Mouse (Mus musculus) CH12.LX (cell line): ENCODE data around the gene Luc7l3. TPM values are rescaled to one million over a fixed set of nuclear protein-coding genes. Genes with fewer than 3 reads are reported as not detected.
A peak's percentile ranks its signal among the peaks of the same experiment; 100 is the strongest.

Source experiments
- DNase-seq: peaks from one replicate; pipeline ENCODE4 v3.0.0-alpha.2; 2013; ENCODE audit errors: extremely low read depth
- H3K27ac ChIP-seq: 2 replicates; pipeline ENCODE4 v1.5.1; 2012; ENCODE audit warnings: low read depth, mild to moderate bottlenecking, control low read depth, moderate library complexity; ENCODE audit not compliant: insufficient read depth
- H3K27me3 ChIP-seq: replicated peaks from 2 replicates; pipeline ENCODE3; 2012; ENCODE audit warnings: inconsistent platforms
- H3K36me3 ChIP-seq, 2 experiments: replicated peaks in 1 of 2; 2 replicates each; pipeline versions ENCODE3 to v1.6.1; 2012; ENCODE audit warnings: inconsistent platforms in 1 of 2, low read length in 1 of 2, mild to moderate bottlenecking in 1 of 2, mixed read lengths in 1 of 2, moderate library complexity in 1 of 2; ENCODE audit not compliant: control insufficient read depth in 1 of 2, insufficient read depth in 1 of 2
- H3K4me1 ChIP-seq, 2 experiments: 2 replicates each; pipeline ENCODE4 v1.6.1; 2012; ENCODE audit warnings: inconsistent platforms in 1 of 2, moderate library complexity in 1 of 2; ENCODE audit not compliant: insufficient read depth in 2 of 2, control insufficient read depth in 1 of 2
- H3K4me2 ChIP-seq: 2 replicates; pipeline ENCODE4 v1.6.1; 2012; ENCODE audit warnings: low read depth, mild to moderate bottlenecking, control low read depth; ENCODE audit not compliant: poor library complexity, insufficient read depth, severe bottlenecking
- H3K4me3 ChIP-seq, 3 experiments: fragments of 150-350 bp in 1 of 3; sonication (generic) in 1 of 3; replicated peaks in 1 of 3; 2 replicates each; pipeline versions ENCODE3 to v1.5.1; 2011 to 2012; ENCODE audit warnings: low read depth in 2 of 3, low read length in 2 of 3, mild to moderate bottlenecking in 2 of 3, moderate library complexity in 2 of 3, control low read depth in 1 of 3, improper control_type of control experiment in 1 of 3, inconsistent platforms in 1 of 3, mixed read lengths in 1 of 3; ENCODE audit not compliant: poor library complexity in 1 of 3
- H3K79me2 ChIP-seq: replicated peaks from 2 replicates; pipeline ENCODE4 v1.6.1; 2012; ENCODE audit warnings: mild to moderate bottlenecking, moderate library complexity; ENCODE audit not compliant: control insufficient read depth, poor library complexity, insufficient read depth, severe bottlenecking; ENCODE audit errors: extremely low read depth
- H3K9ac ChIP-seq: 2 replicates; pipeline ENCODE4 v1.6.1; 2012; ENCODE audit warnings: low read depth, mild to moderate bottlenecking, control low read depth, moderate library complexity; ENCODE audit not compliant: insufficient read depth
- H3K9me3 ChIP-seq: replicated peaks from 2 replicates; pipeline ENCODE3; 2012; ENCODE audit warnings: low read length, inconsistent platforms, mixed read lengths
- CHD1 ChIP-seq: IDR thresholded peaks from 2 replicates; pipeline ENCODE4 v1.6.1; 2012; ENCODE audit warnings: low read depth, low read length, improper control_type of control experiment, inconsistent platforms
- E2F4 ChIP-seq: IDR thresholded peaks from 2 replicates; pipeline ENCODE4 v1.6.1; 2011; ENCODE audit warnings: low read depth, low read length, improper control_type of control experiment; ENCODE audit not compliant: insufficient replicate concordance
- EP300 ChIP-seq: IDR thresholded peaks from 2 replicates; pipeline ENCODE4 v1.6.1; 2011; ENCODE audit warnings: low read length, improper control_type of control experiment
- ETS1 ChIP-seq: conservative IDR thresholded peaks from 2 replicates; pipeline ENCODE4 v1.6.1; 2012; ENCODE audit warnings: low read depth, mild to moderate bottlenecking, inconsistent platforms, low read length, improper control_type of control experiment, moderate library complexity
- HCFC1 ChIP-seq: IDR thresholded peaks from 2 replicates; pipeline ENCODE4 v1.6.1; 2012; ENCODE audit warnings: low read depth, mild to moderate bottlenecking, inconsistent platforms, low read length, improper control_type of control experiment
- JUN ChIP-seq: IDR thresholded peaks from 2 replicates; pipeline ENCODE4 v1.6.1; 2011; ENCODE audit warnings: low read depth, mild to moderate bottlenecking, low read length, improper control_type of control experiment, moderate library complexity; ENCODE audit not compliant: insufficient read depth
- JUND ChIP-seq: conservative IDR thresholded peaks from 2 replicates; pipeline ENCODE4 v1.6.1; 2011; ENCODE audit warnings: low read depth, low read length, improper control_type of control experiment
- MAX ChIP-seq: IDR thresholded peaks from 2 replicates; pipeline ENCODE4 v1.6.1; 2011; ENCODE audit warnings: low read length, improper control_type of control experiment
- MEF2A ChIP-seq: IDR thresholded peaks from 2 replicates; pipeline ENCODE4 v1.6.1; 2014; ENCODE audit warnings: low read depth, mild to moderate bottlenecking, inconsistent platforms, low read length, improper control_type of control experiment, borderline replicate concordance
- MYC ChIP-seq: IDR thresholded peaks from 2 replicates; pipeline ENCODE4 v1.6.1; 2011; ENCODE audit warnings: low read depth, mild to moderate bottlenecking, improper control_type of control experiment, low read length
- NELFE ChIP-seq: IDR thresholded peaks from 2 replicates; pipeline ENCODE4 v1.6.1; 2011; ENCODE audit warnings: low read depth, low read length, improper control_type of control experiment
- NRF1 ChIP-seq: IDR thresholded peaks from 2 replicates; pipeline ENCODE4 v1.6.1; 2014; ENCODE audit warnings: low read depth, mild to moderate bottlenecking, inconsistent platforms, low read length, improper control_type of control experiment, moderate library complexity
- POLR2AphosphoS2 ChIP-seq: IDR thresholded peaks from 2 replicates; pipeline ENCODE4 v1.6.1; 2011; ENCODE audit warnings: low read depth, low read length, improper control_type of control experiment
- RCOR1 ChIP-seq: conservative IDR thresholded peaks from 2 replicates; pipeline ENCODE4 v1.6.1; 2012; ENCODE audit warnings: low read depth, mild to moderate bottlenecking, inconsistent platforms, low read length, improper control_type of control experiment
- SIN3A ChIP-seq: IDR thresholded peaks from 2 replicates; pipeline ENCODE4 v1.6.1; 2012; ENCODE audit warnings: low read length, improper control_type of control experiment, inconsistent platforms
- SMC3 ChIP-seq: IDR thresholded peaks from 2 replicates; pipeline ENCODE4 v1.6.1; 2011; ENCODE audit warnings: low read depth, low read length, improper control_type of control experiment
- UBTF ChIP-seq: IDR thresholded peaks from 2 replicates; pipeline ENCODE4 v1.6.1; 2012; ENCODE audit warnings: low read depth, mild to moderate bottlenecking, inconsistent platforms, low read length, improper control_type of control experiment, moderate library complexity
- USF1 ChIP-seq: IDR thresholded peaks from 2 replicates; pipeline ENCODE4 v1.6.1; 2014; ENCODE audit warnings: low read depth, mild to moderate bottlenecking, inconsistent platforms, low read length, improper control_type of control experiment
- ZC3H11A ChIP-seq: IDR thresholded peaks from 2 replicates; pipeline ENCODE4 v1.6.1; 2012; ENCODE audit warnings: low read depth, mild to moderate bottlenecking, inconsistent platforms, low read length, improper control_type of control experiment
- ZMIZ1 ChIP-seq: IDR thresholded peaks from 2 replicates; pipeline ENCODE4 v1.6.1; 2012; ENCODE audit warnings: low read depth, mild to moderate bottlenecking, inconsistent platforms, low read length, improper control_type of control experiment
- dilution Hi-C: fragments of 300-500 bp; cut with MboI; formaldehyde crosslinking; loops from 2 replicates; pipeline ENCODE4 v1.14.3; 2020; ENCODE audit warnings: low sequenced_read_pairs; ENCODE audit not compliant: extremely low pct_unique_long_range_greater_than_20kb, extremely low pct_ligation_motif_present
- in situ Hi-C: fragments of 300-500 bp; cut with MboI; formaldehyde crosslinking; loops from 3 replicates; pipeline ENCODE4 v1.14.3; 2019; ENCODE audit warnings: low sequenced_read_pairs, low pct_ligation_motif_present, low pct_unique_long_range_greater_than_20kb, mixed read lengths
- polyA plus RNA-seq: library from polyadenylated mRNA; unstranded; fragments of >175 nt; gene quantifications from 2 replicates; pipeline ENCODE4 v1.2.1, GENCODE M21; 2012; ENCODE audit warnings: low read depth; ENCODE audit not compliant: insufficient read length
- total RNA-seq, 2 experiments: library from RNA; depleted of rRNA; stranded (reverse); fragments of 300-350 nt in 1 of 2; fragments of >200 nt in 1 of 2; gene quantifications; 2 replicates each; pipeline ENCODE4 v1.2.3; 2012 to 2014

The Luc7l3 gene
- total and polyA plus RNA-seq, 3 experiments = 57.7 to 246 (median 69.8) TPM

DNA sequence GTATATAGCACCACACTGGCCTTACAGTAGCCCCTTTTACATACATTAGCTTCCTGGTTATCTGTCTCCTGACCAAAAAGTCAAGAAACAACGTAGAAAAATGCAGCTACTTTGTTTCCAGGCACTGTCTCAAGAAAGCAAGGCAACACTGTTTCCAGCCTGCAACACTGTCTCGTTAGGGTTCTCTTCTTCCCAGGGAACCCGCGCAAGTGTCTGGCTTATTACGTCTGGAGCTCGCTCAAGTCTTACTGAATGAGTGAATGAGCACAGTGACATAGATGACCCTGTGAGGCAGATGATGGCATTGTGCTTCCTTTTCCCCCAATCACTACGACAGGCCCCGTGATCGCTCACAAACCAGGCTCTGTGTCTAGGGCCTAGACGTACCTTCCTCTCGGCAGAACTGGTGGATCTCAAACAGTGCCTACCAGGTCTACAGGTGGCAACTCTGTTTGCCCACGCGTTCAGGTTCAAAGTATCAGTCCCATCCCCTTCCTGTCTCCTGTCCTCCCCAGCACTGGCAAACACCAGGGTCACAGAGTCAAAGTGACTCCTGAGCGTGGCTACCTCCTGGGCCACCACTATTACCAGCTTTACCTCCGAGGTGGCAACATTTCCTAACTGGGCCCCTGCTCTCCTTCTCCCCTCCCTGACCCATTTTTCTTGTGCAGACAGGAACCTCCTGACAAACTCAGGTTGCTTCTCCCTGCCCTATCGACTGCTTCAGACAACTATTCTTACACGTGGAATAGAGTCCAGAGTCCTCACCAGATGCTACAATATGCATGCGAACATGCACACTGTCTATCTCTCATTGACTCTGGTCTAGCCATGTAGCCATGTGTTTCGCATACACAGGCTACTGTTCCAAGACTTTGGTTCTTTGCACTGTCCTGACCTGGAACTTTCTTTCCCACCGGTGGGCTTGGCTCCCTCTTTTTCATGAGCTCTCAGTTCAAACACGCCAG lies 48.5 kb downstream of the Luc7l3 start:
- H3K27ac ChIP-seq = no peak overlapping the region
- H3K4me3 ChIP-seq = no peak overlapping the region
- H3K9me3 ChIP-seq = no peaks in the 10 kb centered on the region
- H3K9ac ChIP-seq = no peak overlapping the region
- TF ChIP-seq HCFC1 (no peak), NRF1 (no peak), ETS1 (no peak), SMC3 (no peak), MAX (no peak), ZMIZ1 (no peak)
- in situ Hi-C loops (loop anchor here (5.0 to 25.0 kb wide), 3 partner anchors 36 to 311 kb away; partner anchors contain the start of genes Gm20390, Nme1 and Nme2), dilution Hi-C loops (no loop called here)
- no peak for DNase-seq
- no peaks in the 10 kb centered on the region for H3K36me3 ChIP-seq
- no peaks in the 10 kb centered on the region for H3K79me2 ChIP-seq
- peaks cover 19 to 47% of the 10 kb centered on the region in 2 experiments for H3K4me1 ChIP-seq
- no peak overlapping the region for H3K4me2 ChIP-seq
- H3K27me3 ChIP-seq = no peaks in the 10 kb centered on the region

DNA sequence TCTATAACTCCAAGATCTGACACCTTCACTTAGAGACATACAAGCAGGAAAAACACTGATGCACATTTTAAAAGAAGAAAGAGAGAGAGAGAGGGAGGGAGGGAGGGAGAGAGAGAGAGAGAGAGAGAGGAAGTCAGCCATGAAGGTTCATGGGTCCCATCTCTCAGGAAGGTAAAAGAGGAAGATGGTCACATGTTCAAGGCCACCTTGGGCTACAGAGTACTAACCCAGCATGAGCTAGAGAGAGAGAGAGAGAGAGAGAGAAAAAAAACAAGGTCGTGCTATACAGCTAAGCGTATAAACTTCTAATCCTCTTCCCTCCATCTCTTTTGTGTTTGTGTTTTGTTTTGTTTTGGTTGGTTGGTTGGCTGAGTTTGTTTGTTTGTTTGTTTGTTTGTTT lies 50.8 kb downstream of the Luc7l3 start:
- H3K27ac ChIP-seq = no peak overlapping the region
- no peak for DNase-seq
- H3K27me3 ChIP-seq = no peaks in the 10 kb centered on the region
- H3K4me2 ChIP-seq = no peak overlapping the region
- no peaks in the 10 kb centered on the region for H3K9me3 ChIP-seq
- no peak overlapping the region for H3K4me3 ChIP-seq
- dilution Hi-C loops = no loop called here
- no peak overlapping the region for H3K9ac ChIP-seq
- H3K79me2 ChIP-seq = no peaks in the 10 kb centered on the region
- H3K4me1 ChIP-seq = peaks cover 19 to 38% of the 10 kb centered on the region in 2 experiments
- H3K36me3 ChIP-seq = no peaks in the 10 kb centered on the region
- in situ Hi-C loops = loop anchor here (5.0 to 25.0 kb wide), 3 partner anchors 34 to 309 kb away; partner anchors contain the start of genes Gm20390, Nme1 and Nme2
- peak; percentile 40 for TF ChIP-seq USF1
- no peak for TF ChIP-seq UBTF
- TF ChIP-seq MYC = 0 out of 2 replicates have a peak, but pooled peaks have one; percentile 19
- no peak for TF ChIP-seq ZC3H11A

DNA sequence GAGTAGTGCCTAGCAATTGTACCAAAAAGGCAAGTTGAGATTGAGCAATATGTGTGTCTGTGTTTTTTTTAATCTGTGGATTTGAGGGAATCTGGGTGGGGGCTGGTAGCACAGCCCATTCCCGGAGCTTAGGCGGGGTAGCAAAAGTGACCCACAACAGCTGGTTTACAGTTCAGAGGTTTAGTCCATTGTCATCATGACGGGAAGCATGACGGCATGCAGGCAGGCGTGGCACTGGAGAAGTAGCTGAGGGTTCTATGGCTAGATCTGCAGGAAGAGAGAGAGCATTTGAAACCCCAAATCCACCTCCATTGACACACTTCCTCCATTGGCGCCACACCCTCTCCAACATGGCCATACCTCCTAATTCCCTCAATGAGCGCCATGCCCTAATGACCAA lies 51.9 kb downstream of the Luc7l3 start:
- H3K79me2 ChIP-seq = no peaks in the 10 kb centered on the region
- no peaks in the 10 kb centered on the region for H3K9me3 ChIP-seq
- peaks cover 15 to 39% of the 10 kb centered on the region in 2 experiments for H3K4me1 ChIP-seq
- no peak overlapping the region for H3K9ac ChIP-seq
- no peak overlapping the region for H3K4me3 ChIP-seq
- dilution Hi-C loops (no loop called here), in situ Hi-C loops (loop anchor here (5.0 to 25.0 kb wide), 3 partner anchors 33 to 308 kb away; partner anchors contain the start of genes Gm20390, Nme1 and Nme2)
- H3K27me3 ChIP-seq = no peaks in the 10 kb centered on the region
- no peak overlapping the region for H3K27ac ChIP-seq
- TF ChIP-seq NELFE (no peak), MAX (no peak), RCOR1 (no peak), EP300 (no peak), NRF1 (no peak), MYC (no peak), E2F4 (no peak), POLR2AphosphoS2 (no peak), ZC3H11A (no peak), USF1 (no peak), MEF2A (no peak), CHD1 (no peak), JUN (no peak), SIN3A (no peak), JUND (no peak)
- H3K36me3 ChIP-seq = no peaks in the 10 kb centered on the region
- H3K4me2 ChIP-seq = no peak overlapping the region
- no peak for DNase-seq
